Mouse (Mus musculus) lung, embryonic 14.5 days (tissue): ENCODE data around the gene Ankrd52. TPM values are rescaled to one million over a fixed set of nuclear protein-coding genes. Genes with fewer than 3 reads are reported as not detected.

Experiments used
- ATAC-seq: fragments of 200-750 bp; cut with Nextera tagmentation; 2 replicates; pipeline ENCODE4 v1.8.0; 2017; ENCODE audit warnings: mild to moderate bottlenecking, moderate TSS enrichment, moderate library complexity; ENCODE audit not compliant: insufficient read depth
- DNase-seq: peaks from one replicate; pipeline ENCODE4 v3.0.0-alpha.2; 2015
- H3K27ac ChIP-seq: fragments of 300-500 bp; sonication (generic); 2 replicates; pipeline ENCODE4 v1.5.1; 2014; ENCODE audit warnings: low read depth, mild to moderate bottlenecking, moderate library complexity
- H3K27me3 ChIP-seq: fragments of 300-500 bp; sonication (generic); 2 replicates; pipeline ENCODE4 v1.6.1; 2014; ENCODE audit warnings: low read length, control low read depth; ENCODE audit not compliant: insufficient read depth
- H3K36me3 ChIP-seq: fragments of 300-500 bp; sonication (generic); 2 replicates; pipeline ENCODE4 v1.6.1; 2014; ENCODE audit warnings: control low read depth; ENCODE audit not compliant: insufficient read depth
- H3K4me1 ChIP-seq: fragments of 300-500 bp; sonication (generic); 2 replicates; pipeline ENCODE4 v1.6.1; 2014; ENCODE audit warnings: antibody characterized with exemption, control low read depth; ENCODE audit not compliant: insufficient read depth
- H3K4me2 ChIP-seq: fragments of 300-500 bp; sonication (generic); 2 replicates; pipeline ENCODE4 v1.6.1; 2014; ENCODE audit warnings: mild to moderate bottlenecking
- H3K4me3 ChIP-seq: fragments of 300-500 bp; sonication (generic); 2 replicates; pipeline ENCODE4 v1.5.1; 2014; ENCODE audit warnings: low read depth, low read length
- H3K9ac ChIP-seq: fragments of 300-500 bp; sonication (generic); 2 replicates; pipeline ENCODE4 v1.6.1; 2014
- H3K9me3 ChIP-seq: fragments of 300-500 bp; sonication (generic); 2 replicates; pipeline ENCODE4 v1.6.1; 2016; ENCODE audit warnings: low read depth, low read length, control low read depth
- CTCF ChIP-seq: IDR thresholded peaks from 2 replicates; pipeline ENCODE4 v1.5.1; 2016; ENCODE audit warnings: antibody characterized with exemption, low read depth
- WGBS: fragments of 180-500 bp; shearing (Covaris S2); extraction: QIAGEN DNeasy Blood & Tissue Kit; methylation state at CpG from one replicate; pipeline ENCODE4 v1.1.7; 2014; 5-methylcytosine and 5-hydroxymethylcytosine counted together
- polyA plus RNA-seq: library from polyadenylated mRNA; unstranded; fragments of >200 nt; fragmentation: Nextera tagmentation; extraction: Ambion mirVana; gene quantifications from 2 replicates; pipeline ENCODE4 v1.2.1, GENCODE M21; 2014

Ankrd52 gene
- polyA plus RNA-seq, 1 experiment from 2014 or later = 17.0 TPM

DNA sequence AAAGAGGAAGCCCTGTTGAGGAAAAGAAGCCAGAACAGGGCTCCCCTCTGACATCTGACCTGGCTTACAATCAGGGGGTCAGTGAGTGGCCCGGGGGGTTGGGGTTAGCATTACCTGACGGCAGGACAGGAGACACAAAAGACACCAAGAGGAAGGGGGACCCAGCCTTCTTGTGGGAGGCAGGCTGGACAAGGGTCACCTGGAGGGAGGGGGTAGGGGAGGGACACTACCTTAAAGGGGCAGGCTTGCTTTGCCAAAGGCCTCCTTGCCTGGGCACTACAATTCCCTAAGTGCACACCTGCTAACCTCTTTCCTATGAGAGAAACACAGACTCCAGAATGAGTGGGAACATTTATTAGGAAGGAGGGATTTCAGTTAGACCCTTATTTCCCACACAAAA is 24.1 kb downstream of the Ankrd52 start, which contains the start of gene Slc39a5:
Slc39a5 (minus strand) TSS at position 174 of the 400 bp plus-strand sequence.
- DNase-seq (no peak), ATAC-seq (no peak)
- TF ChIP-seq CTCF = no peak
- Histone ChIP-seq H3K4me1 (no peaks in the 10 kb centered on the region), H3K36me3 (peaks cover 20% of the 10 kb centered on the region), H3K27me3 (no peaks in the 10 kb centered on the region), H3K27ac (no peak within 1 kb of the TSS), H3K4me3 (no peak within 1 kb of the TSS), H3K9ac (no peak within 1 kb of the TSS), H3K4me2 (no peak within 1 kb of the TSS), H3K9me3 (no peaks in the 10 kb centered on the region)
- WGBS = 35% methylated on average over 2 of the region's 2 CpGs

DNA sequence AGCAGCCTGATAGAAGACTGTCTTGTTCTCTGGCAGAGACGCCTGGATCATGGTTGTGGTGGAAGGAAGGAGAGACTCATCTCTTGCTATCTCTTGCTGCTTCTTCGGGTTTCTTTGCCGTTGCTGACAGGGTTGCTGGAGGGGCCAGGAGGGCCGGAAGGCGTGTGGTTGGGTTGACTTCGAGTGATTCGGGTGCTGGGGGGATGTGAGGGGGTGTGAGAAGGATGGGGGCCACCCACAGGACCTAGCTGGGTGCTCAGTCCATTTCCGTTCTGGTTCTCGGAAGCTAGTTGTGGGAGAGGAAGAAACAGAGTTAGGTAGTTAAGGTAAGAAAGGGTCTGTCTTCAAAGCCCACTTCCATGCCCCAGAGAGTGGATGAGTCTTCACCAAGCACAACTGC is 24.7 kb downstream of the Ankrd52 start:
- no peak for TF ChIP-seq CTCF
- Histone ChIP-seq H3K4me2 (no peak overlapping the region), H3K9ac (no peak overlapping the region), H3K27ac (no peak overlapping the region), H3K36me3 (peaks cover 21% of the 10 kb centered on the region; the same call in 1 of the 2 replicates), H3K27me3 (no peaks in the 10 kb centered on the region), H3K4me3 (no peak overlapping the region), H3K9me3 (no peaks in the 10 kb centered on the region), H3K4me1 (no peaks in the 10 kb centered on the region)
- ATAC-seq (no peak), DNase-seq (no peak)
- 72% methylated on average over 9 of the region's 9 CpGs for WGBS

DNA sequence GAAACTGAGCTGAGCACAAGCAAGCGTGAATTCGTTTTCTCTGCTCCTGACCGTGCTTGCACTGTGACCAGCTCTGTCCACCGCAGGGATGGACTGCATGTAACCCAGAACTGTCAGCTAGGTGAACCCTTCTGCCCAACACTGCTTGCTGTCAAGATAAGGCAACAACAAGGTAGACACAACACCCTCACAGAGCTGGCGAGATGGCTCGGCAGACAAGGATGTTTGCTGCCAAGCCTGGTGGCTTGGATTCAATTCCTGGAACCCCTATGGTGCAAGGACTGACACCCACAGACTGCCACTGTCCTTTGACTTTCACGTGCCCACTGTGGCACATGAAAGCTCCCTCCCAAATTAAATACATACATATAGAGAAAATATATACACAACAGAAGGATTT is 27.0 kb downstream of the Ankrd52 start:
- no peak for ATAC-seq
- TF ChIP-seq CTCF = no peak
- Histone ChIP-seq H3K9me3 (no peaks in the 10 kb centered on the region), H3K27ac (no peak overlapping the region), H3K27me3 (no peaks in the 10 kb centered on the region), H3K4me2 (no peak overlapping the region), H3K36me3 (peaks cover 28% of the 10 kb centered on the region), H3K9ac (no peak overlapping the region), H3K4me1 (0 out of 2 replicates have a peak, but pooled peaks cover 4% of the 10 kb centered on the region), H3K4me3 (no peak overlapping the region)
- no peak for DNase-seq
- 81% methylated on average over 7 of the region's 7 CpGs for WGBS

DNA sequence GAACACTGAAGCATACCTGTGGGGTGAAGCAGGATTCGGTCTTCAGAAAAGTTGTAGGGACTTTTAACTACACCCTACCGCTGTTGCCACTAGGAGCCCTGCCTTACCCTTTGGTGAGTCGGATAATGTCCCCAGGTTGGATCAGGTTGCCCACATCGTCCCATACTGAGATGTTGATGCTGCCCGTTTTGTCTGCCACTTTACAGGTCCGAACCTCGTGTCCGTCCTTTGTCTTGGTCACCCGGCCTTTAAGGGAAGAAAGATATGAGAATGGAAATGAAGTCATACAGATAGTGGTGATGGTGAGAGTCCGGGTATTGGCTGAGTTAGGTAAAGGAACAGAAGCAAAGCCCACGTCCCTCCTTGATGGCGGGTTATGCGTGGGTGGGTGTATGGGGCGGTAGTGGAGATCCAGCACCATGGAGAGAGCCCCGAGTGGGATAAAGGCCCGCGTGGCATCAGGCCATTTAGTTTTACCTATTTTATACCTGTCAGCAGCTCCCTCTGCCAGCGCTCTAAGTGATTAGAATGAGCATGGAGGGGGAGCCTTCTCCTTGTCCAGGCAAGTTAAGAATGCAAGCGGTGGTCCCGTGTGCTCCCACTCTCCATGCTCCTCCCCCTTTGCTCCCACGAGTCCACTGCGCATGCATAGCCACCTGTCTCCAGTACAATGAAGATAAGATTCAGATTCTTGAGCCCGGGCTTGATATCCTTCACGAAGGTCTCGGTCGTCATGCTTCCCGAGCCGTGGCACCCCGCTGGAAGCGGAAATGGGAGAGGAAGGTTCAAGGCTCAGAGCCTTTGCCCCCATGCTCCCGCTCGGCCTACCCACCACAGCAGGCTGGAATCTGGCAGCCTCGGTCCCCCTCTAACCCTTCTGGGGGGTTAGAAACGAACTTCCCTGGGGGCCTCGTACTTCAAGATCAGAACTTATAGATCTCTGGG is 31.9 kb downstream of the Ankrd52 start:
- DNase-seq = peak; percentile 48
- Histone ChIP-seq H3K27ac (peak overlapping the region; percentile 22; the same call in 1 of the 2 replicates), H3K9ac (peak overlapping the region; percentile 58), H3K27me3 (no peaks in the 10 kb centered on the region), H3K36me3 (peaks cover 27% of the 10 kb centered on the region), H3K4me2 (peak overlapping the region; percentile 98), H3K4me1 (0 out of 2 replicates have a peak, but pooled peaks cover 8% of the 10 kb centered on the region), H3K9me3 (no peaks in the 10 kb centered on the region), H3K4me3 (peak overlapping the region; percentile 85)
- 16% methylated on average over 35 of the region's 35 CpGs for WGBS
- ATAC-seq = no peak
- no peak for TF ChIP-seq CTCF

DNA sequence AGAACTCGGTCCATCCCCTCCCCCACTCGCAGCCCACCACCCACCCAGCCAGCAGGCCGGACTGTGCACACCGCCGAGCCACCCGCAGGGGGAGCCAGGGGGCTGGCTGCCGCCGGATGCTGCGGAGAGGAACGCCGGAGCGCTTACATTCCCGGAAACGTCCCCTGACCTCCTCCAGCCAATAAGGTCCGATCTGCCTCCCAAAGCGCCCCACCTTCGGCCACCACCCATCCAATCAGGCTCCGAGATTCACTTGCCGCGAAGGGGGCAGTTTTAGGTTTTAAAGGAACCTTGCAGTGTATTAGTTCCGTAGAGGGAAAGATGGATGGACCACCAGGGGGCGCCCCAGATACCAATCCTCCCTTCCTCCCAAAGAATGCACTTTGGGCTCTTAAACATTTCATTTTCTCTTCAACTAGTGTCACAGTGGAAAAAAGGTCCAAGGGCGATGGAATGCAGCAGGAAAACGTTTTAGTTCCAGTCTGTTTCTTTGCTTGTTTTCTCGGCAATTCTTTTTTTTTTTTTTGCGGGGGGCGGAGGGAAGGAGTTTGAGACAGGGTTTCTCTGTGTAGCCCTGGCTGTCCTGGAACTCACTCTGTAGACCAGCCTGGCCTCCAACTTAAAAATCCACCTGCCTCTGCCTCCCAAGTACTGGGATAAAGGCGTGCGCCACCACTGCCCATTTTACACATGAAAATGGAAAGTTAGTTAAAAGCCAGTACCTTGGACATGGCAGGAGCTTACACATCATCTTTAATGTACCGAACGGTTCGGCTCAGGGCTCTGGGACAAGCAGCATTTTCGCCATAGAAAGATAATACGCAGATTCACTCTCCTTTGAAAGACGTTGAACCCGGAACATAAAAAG is 33.0 kb downstream of the Ankrd52 start:
- Histone ChIP-seq H3K4me3 (peak overlapping the region; percentile 85), H3K4me1 (0 out of 2 replicates have a peak, but pooled peaks cover 8% of the 10 kb centered on the region), H3K27ac (peak overlapping the region; percentile 93), H3K9me3 (no peaks in the 10 kb centered on the region), H3K9ac (peak overlapping the region; percentile 76), H3K4me2 (peak overlapping the region; percentile 98), H3K36me3 (peaks cover 29% of the 10 kb centered on the region), H3K27me3 (no peaks in the 10 kb centered on the region)
- DNase-seq = peak; percentile 98
- peak; percentile 86 for ATAC-seq
- TF ChIP-seq CTCF = peak; percentile 82
- 4% methylated on average over 36 of the region's 36 CpGs for WGBS

DNA sequence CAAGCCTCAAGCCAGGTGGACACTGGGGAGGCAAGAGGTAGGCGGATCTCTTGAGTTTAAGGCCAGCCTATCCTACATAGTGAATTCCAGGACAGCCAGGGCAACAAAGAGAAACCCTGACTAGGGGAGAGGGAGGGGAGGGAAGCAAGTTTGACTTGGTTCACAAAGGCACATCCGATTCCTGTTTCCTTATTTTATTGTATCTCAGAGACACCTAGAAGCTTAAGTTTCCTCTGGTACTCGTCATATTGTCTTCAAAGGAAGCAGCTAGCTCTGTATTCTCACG is 33.6 kb downstream of the Ankrd52 start:
- H3K9ac ChIP-seq = peak overlapping the region; percentile 76
- ATAC-seq = no peak
- peak overlapping the region; percentile 85 for H3K4me3 ChIP-seq
- H3K9me3 ChIP-seq = no peaks in the 10 kb centered on the region
- 22% methylated on average over 4 of the region's 4 CpGs for WGBS
- H3K4me1 ChIP-seq = 0 out of 2 replicates have a peak, but pooled peaks cover 8% of the 10 kb centered on the region
- peak overlapping the region; percentile 93 for H3K27ac ChIP-seq
- peak overlapping the region; percentile 98 for H3K4me2 ChIP-seq
- TF ChIP-seq CTCF = no peak
- no peaks in the 10 kb centered on the region for H3K27me3 ChIP-seq
- peaks cover 35% of the 10 kb centered on the region for H3K36me3 ChIP-seq
- DNase-seq = peak; percentile 22
